Mouse (Mus musculus) CH12.LX (cell line): ENCODE measurements at regions not wholly inside any gene's neighbourhood (a gene's known extent, or its start where the extent isn't known, plus 50 kb on each side); places are given as distances from the start of the nearest gene placed in this dataset.
A peak's percentile ranks its signal among the peaks of the same experiment; 100 is the strongest.

Experiments
- DNase-seq: peaks from one replicate; pipeline ENCODE4 v3.0.0-alpha.2; 2013; ENCODE audit errors: extremely low read depth
- H3K27ac ChIP-seq: 2 replicates; pipeline ENCODE4 v1.5.1; 2012; ENCODE audit warnings: low read depth, mild to moderate bottlenecking, control low read depth, moderate library complexity; ENCODE audit not compliant: insufficient read depth
- H3K27me3 ChIP-seq: replicated peaks from 2 replicates; pipeline ENCODE3; 2012; ENCODE audit warnings: inconsistent platforms
- H3K36me3 ChIP-seq, 2 experiments: replicated peaks in 1 of 2; 2 replicates each; pipeline versions ENCODE3 to v1.6.1; 2012; ENCODE audit warnings: inconsistent platforms in 1 of 2, low read length in 1 of 2, mild to moderate bottlenecking in 1 of 2, mixed read lengths in 1 of 2, moderate library complexity in 1 of 2; ENCODE audit not compliant: control insufficient read depth in 1 of 2, insufficient read depth in 1 of 2
- H3K4me1 ChIP-seq, 2 experiments: 2 replicates each; pipeline ENCODE4 v1.6.1; 2012; ENCODE audit warnings: inconsistent platforms in 1 of 2, moderate library complexity in 1 of 2; ENCODE audit not compliant: insufficient read depth in 2 of 2, control insufficient read depth in 1 of 2
- H3K4me2 ChIP-seq: 2 replicates; pipeline ENCODE4 v1.6.1; 2012; ENCODE audit warnings: low read depth, mild to moderate bottlenecking, control low read depth; ENCODE audit not compliant: poor library complexity, insufficient read depth, severe bottlenecking
- H3K4me3 ChIP-seq, 3 experiments: fragments of 150-350 bp in 1 of 3; sonication (generic) in 1 of 3; replicated peaks in 1 of 3; 2 replicates each; pipeline versions ENCODE3 to v1.5.1; 2011 to 2012; ENCODE audit warnings: low read depth in 2 of 3, low read length in 2 of 3, mild to moderate bottlenecking in 2 of 3, moderate library complexity in 2 of 3, control low read depth in 1 of 3, improper control_type of control experiment in 1 of 3, inconsistent platforms in 1 of 3, mixed read lengths in 1 of 3; ENCODE audit not compliant: poor library complexity in 1 of 3
- H3K79me2 ChIP-seq: replicated peaks from 2 replicates; pipeline ENCODE4 v1.6.1; 2012; ENCODE audit warnings: mild to moderate bottlenecking, moderate library complexity; ENCODE audit not compliant: control insufficient read depth, poor library complexity, insufficient read depth, severe bottlenecking; ENCODE audit errors: extremely low read depth
- H3K9ac ChIP-seq: 2 replicates; pipeline ENCODE4 v1.6.1; 2012; ENCODE audit warnings: low read depth, mild to moderate bottlenecking, control low read depth, moderate library complexity; ENCODE audit not compliant: insufficient read depth
- H3K9me3 ChIP-seq: replicated peaks from 2 replicates; pipeline ENCODE3; 2012; ENCODE audit warnings: low read length, inconsistent platforms, mixed read lengths
- BHLHE40 ChIP-seq: IDR thresholded peaks from 2 replicates; pipeline ENCODE4 v1.6.1; 2011; ENCODE audit warnings: mild to moderate bottlenecking, low read depth, low read length, improper control_type of control experiment
- CTCF ChIP-seq, 2 experiments: IDR thresholded peaks in 1 of 2; conservative IDR thresholded peaks in 1 of 2; 2 replicates each; pipeline ENCODE4 v1.5.1; 2011 to 2012; ENCODE audit warnings: low read depth in 2 of 2, low read length in 2 of 2, improper control_type of control experiment in 1 of 2, inconsistent platforms in 1 of 2, mild to moderate bottlenecking in 1 of 2, moderate library complexity in 1 of 2
- E2F4 ChIP-seq: IDR thresholded peaks from 2 replicates; pipeline ENCODE4 v1.6.1; 2011; ENCODE audit warnings: low read depth, low read length, improper control_type of control experiment; ENCODE audit not compliant: insufficient replicate concordance
- KAT2A ChIP-seq: IDR thresholded peaks from 2 replicates; pipeline ENCODE4 v1.6.1; 2012; ENCODE audit warnings: low read length, improper control_type of control experiment, inconsistent platforms; ENCODE audit not compliant: insufficient replicate concordance
- MAFK ChIP-seq: IDR thresholded peaks from 2 replicates; pipeline ENCODE4 v1.6.1; 2011; ENCODE audit warnings: low read length, improper control_type of control experiment; ENCODE audit not compliant: insufficient replicate concordance
- MAZ ChIP-seq: IDR thresholded peaks from 2 replicates; pipeline ENCODE4 v1.6.1; 2012; ENCODE audit warnings: low read depth, mild to moderate bottlenecking, inconsistent platforms, low read length, improper control_type of control experiment, moderate library complexity
- MEF2A ChIP-seq: IDR thresholded peaks from 2 replicates; pipeline ENCODE4 v1.6.1; 2014; ENCODE audit warnings: low read depth, mild to moderate bottlenecking, inconsistent platforms, low read length, improper control_type of control experiment, borderline replicate concordance
- NELFE ChIP-seq: IDR thresholded peaks from 2 replicates; pipeline ENCODE4 v1.6.1; 2011; ENCODE audit warnings: low read depth, low read length, improper control_type of control experiment
- PAX5 ChIP-seq: IDR thresholded peaks from 2 replicates; pipeline ENCODE4 v1.6.1; 2012; ENCODE audit warnings: low read length, inconsistent platforms, mixed read lengths
- POLR2A ChIP-seq: IDR thresholded peaks from 2 replicates; pipeline ENCODE4 v1.6.1; 2011; ENCODE audit warnings: low read depth, mild to moderate bottlenecking, improper control_type of control experiment, low read length
- RAD21 ChIP-seq: IDR thresholded peaks from 2 replicates; pipeline ENCODE4 v1.6.1; 2011; ENCODE audit warnings: low read depth, mild to moderate bottlenecking, low read length, improper control_type of control experiment, moderate library complexity
- RCOR1 ChIP-seq: conservative IDR thresholded peaks from 2 replicates; pipeline ENCODE4 v1.6.1; 2012; ENCODE audit warnings: low read depth, mild to moderate bottlenecking, inconsistent platforms, low read length, improper control_type of control experiment
- SIN3A ChIP-seq: IDR thresholded peaks from 2 replicates; pipeline ENCODE4 v1.6.1; 2012; ENCODE audit warnings: low read length, improper control_type of control experiment, inconsistent platforms
- TBP ChIP-seq: conservative IDR thresholded peaks from 2 replicates; pipeline ENCODE4 v1.6.1; 2011; ENCODE audit warnings: low read depth, low read length, improper control_type of control experiment
- ZKSCAN1 ChIP-seq: IDR thresholded peaks from 2 replicates; pipeline ENCODE4 v1.6.1; 2012; ENCODE audit warnings: low read depth, inconsistent platforms, low read length, improper control_type of control experiment, borderline replicate concordance
- ZMIZ1 ChIP-seq: IDR thresholded peaks from 2 replicates; pipeline ENCODE4 v1.6.1; 2012; ENCODE audit warnings: low read depth, mild to moderate bottlenecking, inconsistent platforms, low read length, improper control_type of control experiment
- dilution Hi-C: fragments of 300-500 bp; cut with MboI; formaldehyde crosslinking; loops from 2 replicates; pipeline ENCODE4 v1.14.3; 2020; ENCODE audit warnings: low sequenced_read_pairs; ENCODE audit not compliant: extremely low pct_unique_long_range_greater_than_20kb, extremely low pct_ligation_motif_present
- in situ Hi-C: fragments of 300-500 bp; cut with MboI; formaldehyde crosslinking; loops from 3 replicates; pipeline ENCODE4 v1.14.3; 2019; ENCODE audit warnings: low sequenced_read_pairs, low pct_ligation_motif_present, low pct_unique_long_range_greater_than_20kb, mixed read lengths

DNA sequence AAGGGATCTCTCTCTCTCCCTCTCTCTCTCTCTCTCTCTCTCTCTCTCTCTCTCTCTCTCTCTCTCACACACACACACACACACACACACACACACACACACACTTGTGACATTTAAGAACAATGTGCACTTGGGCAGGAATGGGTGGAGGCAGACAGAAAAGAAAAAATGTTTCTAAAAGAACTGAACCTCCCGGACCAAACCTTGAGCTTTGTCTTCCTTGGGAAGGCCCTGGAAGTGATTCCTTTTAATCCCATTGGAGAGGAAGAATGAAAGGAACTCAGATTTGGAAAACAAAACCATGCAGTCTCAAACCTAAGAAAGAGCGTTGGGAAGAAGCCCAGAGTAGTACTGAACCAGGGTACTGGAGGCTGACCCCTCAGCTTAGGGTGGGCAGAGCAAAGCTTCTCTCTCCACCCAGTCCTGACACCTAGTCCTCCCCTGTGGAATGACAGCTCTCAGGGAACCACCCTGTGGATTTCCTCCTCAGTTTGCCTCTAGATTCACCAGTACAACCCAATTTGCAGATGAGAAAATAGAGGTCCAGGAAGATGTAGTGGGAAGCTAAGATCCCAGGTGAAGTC lies 152.3 kb upstream of the Rgma start:
- DNase-seq: no peak
- in situ Hi-C loops: no loop called here
- H3K4me2 ChIP-seq: no peak overlapping the region
- H3K4me3 ChIP-seq: no peak overlapping the region
- TF ChIP-seq TBP (no peak), KAT2A (no peak), ZMIZ1 (no peak), SIN3A (no peak), RCOR1 (no peak), NELFE (no peak), MEF2A (no peak), POLR2A (no peak), PAX5 (no peak), MAZ (no peak), CTCF (conservative IDR thresholded peaks at IDR 0.05 in 1 of 2, IDR thresholded peaks at IDR 0.05 in 1 of 2; ENCODE audit: low read depth in 2 of 2, low read length in 2 of 2) (no peak), RAD21 (no peak), MAFK (no peak)
- H3K79me2 ChIP-seq: no peaks in the 10 kb centered on the region
- no peaks in the 10 kb centered on the region for H3K36me3 ChIP-seq
- peaks cover 12% of the 10 kb centered on the region for H3K27me3 ChIP-seq
- H3K27ac ChIP-seq: no peak overlapping the region
- H3K4me1 ChIP-seq: 0 out of 4 replicates have a peak, but pooled peaks cover 2 to 5% of the 10 kb centered on the region in 2 experiments
- no peak overlapping the region for H3K9ac ChIP-seq
- dilution Hi-C loops: no loop called here
- no peaks in the 10 kb centered on the region for H3K9me3 ChIP-seq

DNA sequence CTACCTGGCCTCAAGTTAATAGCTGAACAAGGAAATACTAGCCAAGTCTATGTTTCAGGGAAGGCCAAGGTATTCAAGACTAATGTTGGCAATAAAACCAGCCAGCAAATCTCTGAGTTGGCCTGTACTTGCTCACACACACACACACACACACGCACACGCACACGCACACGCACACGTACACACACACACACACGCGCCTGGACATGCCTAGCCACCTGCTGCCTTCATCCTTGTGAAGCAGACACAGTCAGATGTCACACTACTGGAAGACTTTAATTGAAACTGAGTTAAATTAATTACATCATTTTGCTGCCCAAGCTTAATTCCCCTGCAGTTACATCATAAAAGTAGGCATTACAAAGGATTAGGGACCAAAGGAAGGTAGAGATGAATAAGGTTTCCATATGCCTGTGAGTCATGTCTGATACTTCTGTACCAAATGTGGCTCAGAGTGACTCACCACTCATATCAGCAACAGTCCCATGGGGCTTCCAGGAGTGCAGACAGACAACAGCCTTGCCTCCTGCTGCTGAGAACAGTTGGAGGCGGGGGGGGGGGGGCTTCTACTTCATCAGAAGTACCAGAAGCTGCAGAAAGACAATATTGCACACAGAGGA lies 141.7 kb upstream of the Rgma start:
- no peak overlapping the region for H3K4me2 ChIP-seq
- no peaks in the 10 kb centered on the region for H3K27me3 ChIP-seq
- in situ Hi-C loops (no loop called here), dilution Hi-C loops (no loop called here)
- no peak overlapping the region for H3K9ac ChIP-seq
- H3K4me1 ChIP-seq: peaks cover 3 to 8% of the 10 kb centered on the region in 2 experiments
- no peak overlapping the region for H3K27ac ChIP-seq
- no peak overlapping the region for H3K4me3 ChIP-seq
- no peaks in the 10 kb centered on the region for H3K9me3 ChIP-seq
- no peaks in the 10 kb centered on the region for H3K79me2 ChIP-seq
- no peaks in the 10 kb centered on the region for H3K36me3 ChIP-seq
- TF ChIP-seq BHLHE40 (0 out of 2 replicates have a peak, but pooled peaks have one; percentile 7), ZKSCAN1 (no peak), E2F4 (no peak), KAT2A (no peak)
- peak; percentile 51 for DNase-seq
